Mouse (Mus musculus) liver, embryonic 14.5 days (tissue): ENCODE measurements around the gene Vmo1. TPM values are rescaled to one million over a fixed set of nuclear protein-coding genes. Genes with fewer than 3 reads are reported as not detected.
"Not testable (repeated sequence)": the region's sequence is repeated elsewhere in the genome, so short reads cannot be mapped to it uniquely, and the experiment has no call there.

Experiments
- ATAC-seq: fragments of 200-750 bp; cut with Nextera tagmentation; 2 replicates; pipeline ENCODE4 v1.8.0; 2017; ENCODE audit warnings: moderate number of reproducible peaks, mild to moderate bottlenecking, moderate library complexity; ENCODE audit not compliant: insufficient read depth
- DNase-seq, 3 experiments: peaks; one replicate each; pipeline ENCODE4 v3.0.0-alpha.2; 2012 to 2013; ENCODE audit warnings: low read depth in 3 of 3, low spot score in 3 of 3
- H3K27ac ChIP-seq: fragments of 300-500 bp; sonication (generic); 2 replicates; pipeline ENCODE4 v1.5.1; 2014; ENCODE audit warnings: moderate library complexity, mild to moderate bottlenecking, control low read depth, inconsistent platforms
- H3K27me3 ChIP-seq: fragments of 300-500 bp; sonication (generic); 2 replicates; pipeline ENCODE4 v1.6.1; 2014; ENCODE audit warnings: mild to moderate bottlenecking, low read length, moderate library complexity; ENCODE audit not compliant: control insufficient read depth, insufficient read depth
- H3K36me3 ChIP-seq: fragments of 300-500 bp; sonication (generic); replicated peaks from 2 replicates; pipeline ENCODE4 v1.6.1; 2014; ENCODE audit warnings: low read depth; ENCODE audit not compliant: control insufficient read depth, insufficient read depth
- H3K4me1 ChIP-seq, 2 experiments: fragments of 200-500 bp in 1 of 2; fragments of 300-500 bp in 1 of 2; sonication (generic) in 1 of 2; replicated peaks; 2 replicates each; pipeline ENCODE4 v1.6.1; 2012 to 2014; ENCODE audit warnings: antibody characterized with exemption in 1 of 2, inconsistent platforms in 1 of 2, low read length in 1 of 2; ENCODE audit not compliant: control insufficient read depth in 2 of 2, insufficient read depth in 2 of 2
- H3K4me2 ChIP-seq: fragments of 300-500 bp; sonication (generic); 2 replicates; pipeline ENCODE4 v1.6.1; 2014; ENCODE audit warnings: low read depth, mild to moderate bottlenecking, control low read depth, moderate library complexity
- H3K4me3 ChIP-seq, 2 experiments: fragments of 200-500 bp in 1 of 2; fragments of 300-500 bp in 1 of 2; sonication (generic) in 1 of 2; 2 replicates each; pipeline ENCODE4 v1.5.1; 2012 to 2014; ENCODE audit warnings: low read depth in 2 of 2, low read length in 2 of 2, mild to moderate bottlenecking in 2 of 2, control low read depth in 1 of 2, inconsistent platforms in 1 of 2, moderate library complexity in 1 of 2; ENCODE audit not compliant: insufficient read depth in 1 of 2
- H3K9ac ChIP-seq: fragments of 300-500 bp; sonication (generic); replicated peaks from 2 replicates; pipeline ENCODE4 v1.6.1; 2014; ENCODE audit warnings: mild to moderate bottlenecking, control low read depth, moderate library complexity
- H3K9me3 ChIP-seq: fragments of 300-500 bp; sonication (generic); 2 replicates; pipeline ENCODE4 v1.6.1; 2016; ENCODE audit warnings: low read length, mixed read lengths; ENCODE audit not compliant: control insufficient read depth
- CTCF ChIP-seq: IDR thresholded peaks from 2 replicates; pipeline ENCODE4 v1.5.1; 2016; ENCODE audit warnings: antibody characterized with exemption, low read depth, control low read depth
- EP300 ChIP-seq: IDR thresholded peaks from 2 replicates; pipeline ENCODE4 v1.6.1; 2016; ENCODE audit warnings: antibody characterized with exemption, low read depth
- WGBS: fragments of 180-500 bp; shearing (Covaris S2); extraction: QIAGEN DNeasy Blood & Tissue Kit; methylation state at CpG from one replicate; pipeline ENCODE4 v1.1.7; 2014; ENCODE audit not compliant: insufficient replicate concordance; 5-methylcytosine and 5-hydroxymethylcytosine counted together
- polyA plus RNA-seq, 2 experiments: library from polyadenylated mRNA; depleted of rRNA in 1 of 2; stranded (reverse) in 1 of 2; unstranded in 1 of 2; fragments of >200 nt; fragmentation: Nextera tagmentation in 1 of 2; extraction: Ambion mirVana in 1 of 2; gene quantifications; 2 replicates each; pipeline versions ENCODE4 v1.2.1 to v1.2.3; 2012 to 2014

The Vmo1 gene
- polyA plus RNA-seq, 2 experiments: 0.23 to 0.51 TPM

DNA sequence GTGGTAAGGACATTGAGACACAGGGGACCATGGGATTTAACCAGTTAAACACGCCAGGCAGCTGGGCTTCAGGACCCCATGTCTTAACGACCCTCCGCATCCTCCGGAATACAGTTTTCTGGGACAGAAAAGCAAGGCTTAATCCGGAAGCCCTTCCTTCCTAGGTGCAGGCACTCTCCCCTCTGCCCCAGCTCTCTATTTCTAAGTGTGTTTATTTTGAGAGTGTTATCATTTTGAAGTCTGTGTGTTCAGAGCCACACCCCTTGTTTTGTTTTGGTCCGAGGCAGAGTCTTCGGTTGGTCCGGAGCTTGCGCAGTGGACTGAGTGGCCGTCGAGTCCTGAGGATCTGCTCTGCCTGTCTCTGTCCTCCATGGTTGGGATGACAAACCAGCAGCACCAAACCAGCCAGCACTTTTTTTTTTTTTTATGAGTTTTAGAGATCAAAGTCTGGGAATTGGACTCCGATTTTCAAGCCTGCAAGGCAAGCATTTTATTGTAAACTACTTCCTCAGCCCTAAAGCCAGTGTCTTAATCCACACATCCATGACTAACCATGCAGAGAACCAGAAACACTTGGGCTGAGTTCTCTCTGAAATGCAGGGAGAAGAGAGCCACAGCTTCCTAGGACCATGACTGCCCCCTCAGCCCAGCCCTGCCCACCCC, 39.4 kb downstream of the Vmo1 start:
- no peak for ATAC-seq
- Histone ChIP-seq H3K4me1 (0 out of 4 replicates have a peak, but pooled peaks cover 0 to 2% of the 10 kb centered on the region in 2 experiments), H3K36me3 (no peaks in the 10 kb centered on the region), H3K9ac (no peak overlapping the region), H3K27ac (no peak overlapping the region), H3K4me3 (no peak overlapping the region), H3K9me3 (no peaks in the 10 kb centered on the region), H3K27me3 (no peaks in the 10 kb centered on the region), H3K4me2 (no peak overlapping the region)
- WGBS: 63% methylated on average over 12 of the region's 12 CpGs
- no peak for DNase-seq
- no peak for TF ChIP-seq EP300
- TF ChIP-seq CTCF: no peak

DNA sequence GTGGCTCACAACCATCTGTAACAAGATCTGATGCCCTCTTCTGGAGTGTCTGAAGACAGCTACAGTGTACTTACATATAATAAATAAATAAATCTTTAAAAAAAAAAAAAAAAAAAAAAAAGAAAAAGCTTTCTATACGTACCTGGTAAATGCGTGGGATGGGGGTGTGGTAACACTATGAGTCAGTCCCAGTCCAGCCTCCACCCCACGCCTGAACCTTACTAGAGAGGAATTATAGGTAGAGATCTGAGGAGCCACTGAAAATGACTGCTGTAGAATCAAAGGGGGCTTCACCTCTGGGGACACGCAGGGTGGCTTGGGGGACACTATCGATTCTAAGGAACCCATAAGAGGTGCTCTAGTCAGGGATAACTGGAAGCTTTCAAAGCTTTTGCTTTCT, 41.1 kb downstream of the Vmo1 start:
- H3K9ac ChIP-seq, H3K27ac ChIP-seq, H3K36me3 ChIP-seq, H3K27me3 ChIP-seq, H3K4me1 ChIP-seq, DNase-seq, H3K4me3 ChIP-seq, H3K4me2 ChIP-seq, ATAC-seq, H3K9me3 ChIP-seq: not testable (repeated sequence)
- WGBS: 63% methylated on average over 5 of the region's 5 CpGs

- DNase-seq: no peak
- TF ChIP-seq EP300 (no peak), CTCF (no peak)
- no peak overlapping the region for H3K27ac ChIP-seq
- H3K9ac ChIP-seq: no peak overlapping the region
- no peak overlapping the region for H3K4me2 ChIP-seq
- no peaks in the 10 kb centered on the region for H3K9me3 ChIP-seq
- no peaks in the 10 kb centered on the region for H3K36me3 ChIP-seq
- no peak overlapping the region for H3K4me3 ChIP-seq
- H3K4me1 ChIP-seq: peaks cover 0 to 4% of the 10 kb centered on the region in 2 experiments; a peak in 1 of 4 replicates
- ATAC-seq: no peak
- no peaks in the 10 kb centered on the region for H3K27me3 ChIP-seq
These were observed 41.7 kb downstream of the Vmo1 start for GRCm38 (mm10) chr11:70472716-70473115.

GRCm38 (mm10) chr11:70469764-70470163, 44.7 kb downstream of the Vmo1 start:
- H3K4me1 ChIP-seq: peaks cover 0 to 4% of the 10 kb centered on the region in 2 experiments; a peak in 1 of 4 replicates
- H3K4me3 ChIP-seq: no peak overlapping the region
- ATAC-seq (no peak), DNase-seq (no peak)
- H3K4me2 ChIP-seq: no peak overlapping the region
- no peaks in the 10 kb centered on the region for H3K9me3 ChIP-seq
- H3K36me3 ChIP-seq: no peaks in the 10 kb centered on the region
- H3K27me3 ChIP-seq: peaks cover 12% of the 10 kb centered on the region
- no peak overlapping the region for H3K27ac ChIP-seq
- H3K9ac ChIP-seq: no peak overlapping the region
- 58% methylated on average over 3 of the region's 3 CpGs for WGBS
- TF ChIP-seq EP300 (no peak), CTCF (no peak)

DNA sequence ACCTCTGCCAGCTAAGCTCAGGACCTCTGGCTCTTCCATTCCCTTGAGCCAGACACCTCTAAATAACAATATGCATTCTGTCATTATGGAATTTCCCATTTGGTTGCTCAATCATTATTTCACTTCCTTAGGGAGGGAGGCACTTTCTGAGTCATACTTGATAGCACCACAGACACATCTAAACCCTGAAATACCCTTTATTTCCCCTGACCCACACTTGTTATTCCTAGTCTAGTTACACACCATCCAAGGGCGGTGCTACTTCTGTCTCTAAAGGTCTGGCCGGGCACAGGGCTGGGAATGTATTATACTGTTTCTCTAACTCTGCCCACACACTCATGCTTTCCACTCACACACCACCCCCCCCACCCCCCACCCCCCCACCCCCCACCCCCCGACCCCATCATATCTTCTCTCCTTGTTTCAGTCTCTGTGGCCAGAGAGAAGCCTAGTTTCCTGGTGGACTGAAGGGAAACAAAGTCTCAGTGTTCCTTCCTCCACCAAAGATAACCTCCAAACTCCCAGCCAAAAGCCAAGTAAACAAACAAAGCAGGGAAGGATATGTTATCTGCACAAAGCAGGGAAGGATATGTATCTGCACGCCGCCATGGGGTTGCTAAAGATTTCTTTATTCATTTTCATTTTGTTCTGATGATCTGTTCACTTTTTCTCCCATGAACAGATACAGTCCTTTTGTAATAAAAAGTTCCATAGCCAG, 46.4 kb downstream of the Vmo1 start:
- H3K9me3 ChIP-seq: no peaks in the 10 kb centered on the region
- H3K9ac ChIP-seq: no peak overlapping the region
- TF ChIP-seq CTCF (no peak), EP300 (no peak)
- no peak overlapping the region for H3K27ac ChIP-seq
- no peaks in the 10 kb centered on the region for H3K36me3 ChIP-seq
- no peak for ATAC-seq
- WGBS: 33% methylated on average over 5 of the region's 5 CpGs
- peaks cover 0 to 2% of the 10 kb centered on the region in 2 experiments; a peak in 1 of 4 replicates for H3K4me1 ChIP-seq
- peaks cover 12% of the 10 kb centered on the region for H3K27me3 ChIP-seq
- no peak for DNase-seq
- no peak overlapping the region for H3K4me2 ChIP-seq
- no peak overlapping the region for H3K4me3 ChIP-seq
